Mouse (Mus musculus): ENCODE measurements at regions not wholly inside any gene's neighbourhood (a gene's known extent, or its start where the extent isn't known, plus 50 kb on each side); places are given as distances from the start of the nearest gene placed in this dataset.

GRCm38 (mm10) chr12:43919114-43919513 is 291.0 kb downstream of the Dnajb9 start:
- no peak for TF ChIP-seq POLR2A (IDR thresholded peaks at IDR 0.05; ENCODE audit: borderline replicate concordance, low read depth, low read length)
- TF ChIP-seq CTCF (IDR thresholded peaks at IDR 0.05; ENCODE audit: low read depth, low read length), result no peak
